Mouse (Mus musculus) cortical plate, adult 2 months (tissue): ENCODE results near the gene Ccdc78.

Experiments
- CTCF ChIP-seq: fragments of 200-500 bp; IDR thresholded peaks from 2 replicates; pipeline ENCODE4 v1.5.1; 2011; ENCODE audit warnings: mild to moderate bottlenecking, control low read depth, low read length; ENCODE audit not compliant: insufficient read depth; ENCODE audit errors: extremely low read depth
- POLR2A ChIP-seq: fragments of 200-500 bp; IDR thresholded peaks from 2 replicates; pipeline ENCODE4 v1.6.1; 2011; ENCODE audit warnings: mild to moderate bottlenecking, low read length, control low read depth; ENCODE audit not compliant: insufficient read depth; ENCODE audit errors: extremely low read depth

- TF ChIP-seq POLR2A (no peak), CTCF (no peak)
Measured at GRCm38 (mm10) chr17:25827546-25828222, 41.3 kb downstream of the Ccdc78 start.
